Mouse (Mus musculus): ENCODE measurements around the gene Adgrv1.

DNA sequence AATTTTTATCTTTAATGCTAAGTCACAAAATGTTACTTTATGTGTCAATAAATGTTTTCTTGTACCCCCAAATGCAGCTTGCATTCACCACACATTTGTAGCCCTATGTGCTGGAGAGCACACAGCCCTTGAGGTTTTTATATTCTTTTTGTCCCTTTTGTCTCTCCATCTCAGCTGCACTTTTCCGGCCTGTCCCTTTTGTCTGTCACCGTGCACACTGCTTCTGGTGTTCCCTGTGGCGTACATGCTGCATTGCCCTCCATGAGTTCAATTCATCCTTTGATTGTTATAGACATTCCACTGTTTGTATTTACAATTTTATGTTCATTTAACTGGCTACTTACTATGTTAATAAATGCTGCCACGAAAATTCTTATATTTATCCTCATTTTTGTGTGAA is 183.3 kb downstream of the Adgrv1 start:
- TF ChIP-seq CTCF (IDR thresholded peaks at IDR 0.05; ENCODE audit: borderline replicate concordance, extremely low read depth, insufficient read depth, insufficient read length) (no peak), POLR2A (IDR thresholded peaks at IDR 0.05; ENCODE audit: borderline replicate concordance, extremely low read depth, insufficient read depth, insufficient read length, poor library complexity, severe bottlenecking) (no peak)
